Mouse (Mus musculus): ENCODE data around the gene Dpy19l1.

DNA sequence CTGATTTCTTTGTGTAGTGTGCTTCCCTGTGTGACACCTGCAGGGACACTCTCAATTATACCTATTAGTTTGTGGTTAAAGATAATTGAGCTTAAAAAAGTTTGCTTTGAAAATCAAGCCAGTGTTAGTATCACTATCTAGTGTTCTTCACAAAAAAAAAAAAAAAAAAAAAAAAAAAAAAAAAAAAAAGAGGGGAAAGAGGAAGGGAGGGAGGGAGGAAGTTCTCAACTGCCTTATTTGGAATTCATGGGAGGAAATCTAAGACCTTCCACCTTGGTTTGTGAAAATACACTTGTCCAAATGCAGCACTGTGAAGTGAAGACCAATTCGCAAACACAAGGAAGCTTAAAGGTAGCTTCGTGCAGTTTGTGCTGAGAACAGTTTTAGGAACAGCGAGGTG, 94.9 kb downstream of the Dpy19l1 start:
- TF ChIP-seq CTCF (IDR thresholded peaks at IDR 0.05; ENCODE audit: control insufficient read depth, insufficient read depth, insufficient read length) (no peak), USF1 (IDR thresholded peaks at IDR 0.05; ENCODE audit: low read depth) (no peak), MYOG (IDR thresholded peaks at IDR 0.05; ENCODE audit: control insufficient read depth, extremely low read depth, insufficient read length) (no peak), MAX (IDR thresholded peaks at IDR 0.05) (no peak), MYOD1 (IDR thresholded peaks at IDR 0.05; ENCODE audit: control insufficient read depth, insufficient read length, low read depth) (no peak)
